Mouse (Mus musculus) lung, postnatal 36 days (tissue): Measurements from ENCODE around the gene Cys1.
"Not testable (repeated sequence)": the region's sequence is repeated elsewhere in the genome, so short reads cannot be mapped to it uniquely, and the experiment has no call there.

ENCODE experiments used
- DNase-seq: peaks from one replicate; pipeline ENCODE4 v3.0.0; 2022; ENCODE audit warnings: mixed read lengths

Gene Cys1

DNA sequence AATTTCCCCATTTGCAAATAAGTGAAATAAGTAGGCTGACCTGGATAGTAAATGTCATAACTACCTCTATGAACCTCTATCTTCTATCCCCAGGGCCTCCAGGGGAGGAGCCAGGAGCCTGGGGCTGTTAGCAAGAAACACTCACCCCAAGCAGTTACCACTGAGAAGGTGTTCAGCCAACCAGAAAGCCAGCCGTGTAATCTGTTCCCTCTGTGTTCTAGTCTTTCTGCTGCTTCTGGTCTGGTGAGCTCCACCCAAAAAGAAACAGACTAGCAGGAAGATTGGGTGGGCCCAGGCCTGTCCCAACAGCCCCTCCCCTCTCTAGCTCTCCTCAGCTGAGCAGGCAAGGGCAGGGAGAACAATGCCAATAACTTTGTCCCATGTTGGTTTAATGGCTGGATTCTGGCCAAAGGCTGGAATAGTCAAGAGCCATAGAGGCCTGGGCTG lies 37.5 kb downstream of the Cys1 start:
- peak; percentile 76 for DNase-seq

DNA sequence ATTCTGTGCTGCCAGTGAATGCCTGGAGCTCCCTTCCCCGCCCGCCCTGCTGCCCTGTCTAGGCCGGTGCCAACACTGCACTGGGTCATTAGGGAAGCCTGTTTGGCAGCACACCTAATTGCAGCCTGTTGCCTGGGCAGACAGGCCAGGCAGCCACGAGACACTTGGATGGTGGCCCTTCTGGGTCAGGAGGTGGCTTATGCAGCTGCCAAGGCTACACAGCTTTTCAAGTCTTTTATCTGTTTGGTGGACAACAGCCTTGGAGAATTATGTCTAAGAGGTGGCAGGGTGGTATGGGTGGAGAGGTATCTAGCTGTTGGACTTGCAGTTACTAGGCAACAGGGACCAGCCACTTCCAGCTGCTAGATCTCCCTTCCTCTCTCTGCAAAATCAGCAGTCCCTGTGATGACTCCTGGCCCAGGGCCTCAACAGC lies 39.2 kb downstream of the Cys1 start:
- peak; percentile 74 for DNase-seq

DNA sequence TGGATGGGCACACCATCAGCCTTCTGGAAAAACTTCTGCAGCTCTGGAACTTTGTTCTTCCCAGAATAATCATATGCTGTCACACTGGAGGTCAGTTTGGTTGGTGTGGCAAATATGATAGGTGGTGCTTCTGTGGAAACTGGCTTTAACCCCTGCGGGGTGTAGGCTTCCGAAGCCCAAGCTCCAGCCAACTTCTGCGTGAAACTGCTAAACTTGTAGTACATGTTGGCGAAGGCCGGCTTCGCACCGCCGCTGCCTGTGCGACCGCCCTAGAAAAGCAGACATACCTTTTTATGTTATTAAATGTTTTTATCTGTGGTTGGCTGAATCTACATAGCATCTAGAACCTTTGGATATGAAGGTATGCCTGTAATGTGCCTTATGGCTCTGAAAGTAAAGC lies 42.8 kb downstream of the Cys1 start:
- not testable (repeated sequence) for DNase-seq

DNA sequence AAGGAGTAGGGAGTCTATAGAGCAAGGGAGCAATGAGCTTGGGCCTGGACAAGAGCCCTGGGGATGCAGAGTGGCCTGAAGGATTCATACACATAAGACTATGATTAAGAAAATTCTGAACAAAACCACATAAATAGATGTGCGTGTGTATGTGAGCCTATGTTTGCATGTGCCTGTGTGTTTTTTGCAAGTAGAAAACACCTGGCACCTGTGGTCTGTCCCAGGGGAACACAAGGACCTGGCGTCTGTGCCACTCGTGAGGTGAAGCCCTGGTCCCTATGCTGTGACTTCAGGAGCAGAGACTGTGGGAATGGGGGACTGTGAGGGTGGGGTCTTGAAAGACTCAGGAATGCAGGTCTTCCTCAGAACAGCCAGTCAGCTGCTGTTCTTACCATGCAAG lies 47.0 kb downstream of the Cys1 start:
- DNase-seq: no peak

DNA sequence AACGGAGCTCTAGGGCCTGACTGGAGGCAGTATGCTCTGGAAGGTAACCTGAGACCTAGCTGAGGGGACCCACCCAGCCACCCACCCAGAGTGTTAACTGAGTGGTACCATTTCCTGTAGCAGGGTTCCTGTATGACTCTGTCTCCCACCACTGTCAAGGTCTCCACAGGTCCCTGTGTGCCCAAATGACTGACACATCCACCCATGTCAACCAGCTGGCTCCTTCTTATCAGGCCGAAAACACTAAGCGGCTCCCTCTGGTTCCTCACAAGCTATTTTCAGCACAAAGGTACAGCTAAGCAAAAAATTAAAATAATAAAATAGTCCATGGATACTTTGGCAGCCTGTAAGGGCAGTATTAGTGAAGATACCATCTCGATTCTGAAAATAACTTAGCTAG lies 47.4 kb downstream of the Cys1 start:
- no peak for DNase-seq

- peak; percentile 74 for DNase-seq
Measured at GRCm38 (mm10) chr12:24633753-24634191, 47.8 kb downstream of the Cys1 start.

DNA sequence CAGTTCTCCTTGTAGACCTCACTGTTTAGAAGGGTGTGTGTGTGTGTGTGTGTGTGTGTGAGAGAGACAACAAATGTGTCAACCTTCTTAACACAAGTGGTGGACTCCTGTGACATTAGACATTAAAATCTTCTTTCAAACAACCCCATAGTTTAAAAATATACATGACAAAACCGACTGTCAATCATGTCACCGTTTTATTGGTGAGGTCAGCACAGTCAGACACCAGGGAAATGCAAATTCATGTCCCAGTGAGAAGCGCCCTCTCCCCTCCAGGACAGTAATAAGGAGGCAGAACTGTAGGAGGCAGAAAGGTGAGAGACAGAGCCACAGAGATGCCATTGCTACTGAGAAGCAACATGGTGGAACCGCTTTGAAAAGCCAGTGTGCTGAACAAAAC lies 49.2 kb downstream of the Cys1 start:
- DNase-seq: no peak

- peak; percentile 87 for DNase-seq
Measured at GRCm38 (mm10) chr12:24630220-24630619, 51.4 kb downstream of the Cys1 start.

DNA sequence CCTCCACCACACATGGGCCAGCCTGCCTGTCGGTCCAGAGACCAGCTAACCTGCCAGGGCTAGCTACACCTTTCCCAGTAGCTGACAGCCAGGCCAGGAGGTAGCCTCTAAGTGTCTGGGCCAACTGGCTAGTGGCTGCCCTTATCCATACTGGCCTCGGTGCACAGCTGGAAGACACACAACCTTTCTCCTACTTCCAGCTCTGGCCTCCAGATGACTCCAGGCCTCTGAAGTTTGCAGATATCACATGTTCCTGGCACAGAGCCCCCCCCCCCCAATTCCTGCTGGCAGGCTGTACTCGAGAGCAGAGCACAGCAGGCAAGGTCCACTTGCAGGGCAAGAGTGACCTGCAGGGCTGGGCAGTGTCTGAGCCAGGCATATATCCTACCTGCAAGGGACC lies 54.4 kb downstream of the Cys1 start:
- no peak for DNase-seq

GRCm38 (mm10) chr12:24626401-24626800 lies 55.2 kb downstream of the Cys1 start:
- DNase-seq: no peak

DNA sequence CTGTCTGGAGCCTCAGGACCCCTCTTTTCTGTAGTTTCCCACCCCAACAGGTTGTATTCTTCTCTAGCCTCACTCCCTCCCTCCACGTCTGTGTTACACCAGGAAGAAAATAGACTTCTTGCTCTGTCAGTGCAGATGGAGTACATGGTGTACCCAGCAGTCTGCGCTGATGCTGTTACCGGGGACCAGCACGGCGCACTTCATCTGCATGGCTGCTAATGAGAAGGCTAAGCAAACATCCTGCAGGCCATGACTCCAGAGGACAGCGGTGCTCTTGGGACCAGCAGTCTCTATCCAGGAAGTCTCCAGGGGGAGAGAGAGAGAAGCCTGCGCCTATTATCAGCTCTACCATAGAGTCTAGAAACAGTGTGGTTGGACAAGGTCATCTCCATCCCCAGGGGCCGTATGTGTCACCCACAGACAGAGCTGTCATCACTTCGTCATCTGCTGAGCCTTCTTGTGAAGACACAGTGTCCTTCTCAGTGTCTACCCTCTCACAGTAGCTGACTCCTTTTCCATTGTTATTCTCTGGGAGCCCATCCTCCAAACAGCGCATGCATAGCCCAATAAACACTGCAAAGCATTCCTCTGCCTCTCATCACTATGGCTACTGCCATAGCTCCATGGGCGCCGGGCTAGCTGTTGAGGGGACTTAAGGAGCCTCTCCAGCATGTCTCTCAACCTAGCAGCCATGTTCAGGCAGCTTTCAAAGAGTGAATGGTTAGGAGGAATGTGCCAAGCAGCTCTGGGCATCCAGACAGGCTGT lies 57.9 kb downstream of the Cys1 start:
- no peak for DNase-seq

DNA sequence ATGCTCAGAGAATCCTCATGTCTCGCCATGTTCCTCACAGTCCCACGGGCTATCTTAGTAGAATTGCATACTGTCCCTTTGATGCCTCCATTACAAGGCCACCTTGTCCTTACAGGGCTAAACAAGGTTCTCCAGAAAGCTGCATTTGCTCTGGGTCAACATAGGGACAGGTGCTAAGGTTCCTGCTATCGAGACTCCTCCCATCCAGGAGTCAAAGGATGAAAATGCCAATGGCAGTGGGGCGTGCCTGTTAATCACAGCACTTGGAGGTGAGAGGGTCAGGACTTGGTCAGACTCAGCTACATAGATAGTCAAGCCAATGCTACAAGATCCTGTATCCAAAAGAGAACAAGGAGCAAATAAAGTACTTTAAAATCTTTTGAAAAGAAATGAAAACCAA lies 62.2 kb downstream of the Cys1 start:
- no peak for DNase-seq
